Mouse (Mus musculus) olfactory bulb, adult 2 months (tissue): Measurements from ENCODE around the gene Map1a. TPM values are rescaled to one million over a fixed set of nuclear protein-coding genes. Genes with fewer than 3 reads are reported as not detected.

Experiments
- H3K27ac ChIP-seq: fragments of 200-500 bp; 2 replicates; pipeline ENCODE4 v1.5.1; 2012; ENCODE audit warnings: low read depth, low read length; ENCODE audit not compliant: insufficient read depth
- H3K4me1 ChIP-seq: fragments of 200-500 bp; 2 replicates; pipeline ENCODE4 v1.6.1; 2012; ENCODE audit warnings: low read length; ENCODE audit not compliant: control insufficient read depth, insufficient read depth
- H3K4me3 ChIP-seq: fragments of 200-500 bp; 2 replicates; pipeline ENCODE4 v1.5.1; 2012; ENCODE audit warnings: mild to moderate bottlenecking, low read depth, low read length, moderate library complexity; ENCODE audit not compliant: insufficient read depth
- CTCF ChIP-seq: fragments of 200-500 bp; IDR thresholded peaks from 2 replicates; pipeline ENCODE4 v1.5.1; 2012; ENCODE audit warnings: low read depth, mild to moderate bottlenecking, low read length, moderate library complexity; ENCODE audit not compliant: insufficient read depth
- POLR2A ChIP-seq: fragments of 200-500 bp; IDR thresholded peaks from 2 replicates; pipeline ENCODE4 v1.6.1; 2012; ENCODE audit warnings: mild to moderate bottlenecking, low read depth, low read length, moderate library complexity; ENCODE audit not compliant: insufficient read depth
- WGBS: fragments of 180-500 bp; shearing (Covaris S2); methylation state at CpG from one replicate; pipeline ENCODE4 v1.1.7; 2018; 5-methylcytosine and 5-hydroxymethylcytosine counted together
- polyA plus RNA-seq: library from polyadenylated mRNA; stranded (reverse); fragments of >200 nt; gene quantifications from 2 replicates; pipeline ENCODE4 v1.2.4, GENCODE M21; 2012; ENCODE audit warnings: low replicate concordance; ENCODE audit not compliant: missing spikeins, insufficient read depth, insufficient read length

The Map1a gene
- polyA plus RNA-seq, 1 experiment, result 93.5 TPM

GRCm38 (mm10) chr2:121289730-121290540, 535 bp downstream of the Map1a start:
- H3K4me3 ChIP-seq, result peak overlapping the region; percentile 88
- H3K4me1 ChIP-seq, result peaks cover 17% of the 10 kb centered on the region
- 2% methylated on average over 36 of the region's 36 CpGs for WGBS
- peak overlapping the region; percentile 56 for H3K27ac ChIP-seq
- no peak; the same call in 1 of the 2 replicates for TF ChIP-seq POLR2A
- no peak for TF ChIP-seq CTCF

GRCm38 (mm10) chr2:121292316-121293013, 3.1 kb downstream of the Map1a start:
- TF ChIP-seq POLR2A (no peak), CTCF (no peak)
- Histone ChIP-seq H3K4me3 (no peak overlapping the region), H3K27ac (peak overlapping the region; percentile 16; the same call in 1 of the 2 replicates), H3K4me1 (peaks cover 22% of the 10 kb centered on the region)
- 39% methylated on average over 5 of the region's 5 CpGs for WGBS

- WGBS, result 21% methylated on average over 4 of the region's 4 CpGs
- H3K4me3 ChIP-seq, result peak overlapping the region; percentile 76
- peaks cover 32% of the 10 kb centered on the region for H3K4me1 ChIP-seq
- TF ChIP-seq POLR2A (no peak), CTCF (no peak)
- H3K27ac ChIP-seq, result peak overlapping the region; percentile 90
Measured at GRCm38 (mm10) chr2:121294182-121294581, 4.8 kb downstream of the Map1a start.

GRCm38 (mm10) chr2:121294753-121295607, 5.6 kb downstream of the Map1a start:
- H3K27ac ChIP-seq, result peak overlapping the region; percentile 96
- TF ChIP-seq CTCF (no peak), POLR2A (peak; percentile 81)
- H3K4me3 ChIP-seq, result peak overlapping the region; percentile 76
- WGBS, result 1% methylated on average over 18 of the region's 18 CpGs
- H3K4me1 ChIP-seq, result peaks cover 40% of the 10 kb centered on the region

- 5% methylated on average over 15 of the region's 15 CpGs for WGBS
- H3K27ac ChIP-seq, result peak overlapping the region; percentile 96
- TF ChIP-seq CTCF (no peak), POLR2A (peak; percentile 4; the same call in 1 of the 2 replicates)
- H3K4me1 ChIP-seq, result peaks cover 49% of the 10 kb centered on the region
- H3K4me3 ChIP-seq, result peak overlapping the region; percentile 76
Measured at GRCm38 (mm10) chr2:121295608-121296571, 6.5 kb downstream of the Map1a start.

GRCm38 (mm10) chr2:121296754-121297231, 7.4 kb downstream of the Map1a start:
- WGBS, result 9% methylated on average over 6 of the region's 6 CpGs
- Histone ChIP-seq H3K27ac (peak overlapping the region; percentile 94), H3K4me1 (peaks cover 56% of the 10 kb centered on the region), H3K4me3 (peak overlapping the region; percentile 76)
- TF ChIP-seq CTCF (no peak), POLR2A (no peak; the same call in 1 of the 2 replicates)

GRCm38 (mm10) chr2:121297701-121298100, 8.3 kb downstream of the Map1a start:
- no peak for TF ChIP-seq CTCF
- no peak for TF ChIP-seq POLR2A
- WGBS, result 9% methylated on average over 9 of the region's 9 CpGs
- Histone ChIP-seq H3K4me1 (peaks cover 63% of the 10 kb centered on the region), H3K27ac (peak overlapping the region; percentile 94; the same call in 1 of the 2 replicates), H3K4me3 (peak overlapping the region; percentile 76)

GRCm38 (mm10) chr2:121298131-121298530, 8.7 kb downstream of the Map1a start:
- WGBS, result 7% methylated on average over 8 of the region's 8 CpGs
- TF ChIP-seq POLR2A (no peak), CTCF (no peak)
- Histone ChIP-seq H3K27ac (0 out of 2 replicates have a peak overlapping the region, but pooled peaks have one; percentile 94), H3K4me1 (peaks cover 67% of the 10 kb centered on the region), H3K4me3 (peak overlapping the region; percentile 76)
